In genomic region chr15:60892976-60893463, GRCm38 (mm10) we compare ENCODE assay signal across 27 mouse cellular contexts. TPM values are rescaled to one million over a fixed set of nuclear protein-coding genes. Genes with fewer than 3 reads are reported as not detected.
DNase-seq lines count a peak whose midpoint lies in the region; ATAC-seq and TF ChIP-seq lines count a peak whose summit lies in the region.
"Had no signal": no experiment of that assay in that cellular context is flagged by ENCODE, and none has a peak within 500 bp of the region (broad histone marks: within the 10 kb centered on the region; RNA-seq: fewer than 3 reads in every experiment).

No protein-coding gene starts in this region.

- no peak overlapping the region for H3K4me2 ChIP-seq in heart, embryonic 11.5 days
- no peak overlapping the region for H3K4me2 ChIP-seq in lung, embryonic 14.5 days
- H3K4me2 ChIP-seq in forebrain, postnatal 0 days (ENCODE audit: low read depth) = no peak overlapping the region
- H3K4me2 ChIP-seq: embryonic facial prominence, embryonic 13.5 days; hindbrain, embryonic 15.5 days; liver, embryonic 12.5 days; midbrain, embryonic 13.5 days had no signal

- DNase-seq in adrenal gland, adult 2 months = peak; percentile 9
- no peak for DNase-seq in adrenal gland, postnatal 4 days (ENCODE audit: low spot score in 2 of 2)
- DNase-seq in heart, adult 9 months (ENCODE audit: low spot score in 2 of 2) = peak; percentile 9 to 11
- peak; percentile 26 for DNase-seq in lung, embryonic 14.5 days
- DNase-seq in lung, postnatal 14 days = no peak
- no peak for DNase-seq in heart, embryonic 10.5 days (ENCODE audit: low spot score)
- DNase-seq in forebrain, postnatal 0 days = no peak
- DNase-seq: adrenal gland, postnatal 14 days; cerebellum, adult 8-10 months; thymus, adult 18-20 months had no signal

- no peaks in the 10 kb centered on the region for H3K9me3 ChIP-seq in heart, embryonic 11.5 days (replicated peaks; ENCODE audit: control insufficient read depth, low read length)
- no peaks in the 10 kb centered on the region for H3K9me3 ChIP-seq in lung, embryonic 14.5 days (ENCODE audit: low read depth, low read length)
- no peaks in the 10 kb centered on the region for H3K9me3 ChIP-seq in heart, embryonic 10.5 days
- no peaks in the 10 kb centered on the region for H3K9me3 ChIP-seq in forebrain, postnatal 0 days (ENCODE audit: low read length)
- H3K9me3 ChIP-seq: embryonic facial prominence, embryonic 13.5 days; hindbrain, embryonic 15.5 days; limb, embryonic 10.5 days; liver, embryonic 12.5 days; midbrain, embryonic 13.5 days had no signal

- H3K36me3 ChIP-seq in heart, embryonic 11.5 days (ENCODE audit: control insufficient read depth, insufficient read depth, low read length) = no peaks in the 10 kb centered on the region
- no peaks in the 10 kb centered on the region for H3K36me3 ChIP-seq in lung, embryonic 14.5 days (ENCODE audit: insufficient read depth)
- H3K36me3 ChIP-seq in heart, embryonic 10.5 days = no peaks in the 10 kb centered on the region
- no peaks in the 10 kb centered on the region for H3K36me3 ChIP-seq in forebrain, postnatal 0 days (ENCODE audit: insufficient read depth)
- H3K36me3 ChIP-seq: embryonic facial prominence, embryonic 13.5 days; hindbrain, embryonic 15.5 days; limb, embryonic 10.5 days; liver, embryonic 12.5 days; midbrain, embryonic 13.5 days had no signal

- no peaks in the 10 kb centered on the region for H3K27me3 ChIP-seq in heart, embryonic 11.5 days (ENCODE audit: control insufficient read depth, insufficient read depth, low read length)
- no peaks in the 10 kb centered on the region for H3K27me3 ChIP-seq in lung, embryonic 14.5 days (ENCODE audit: insufficient read depth, low read length)
- no peaks in the 10 kb centered on the region for H3K27me3 ChIP-seq in heart, embryonic 10.5 days (ENCODE audit: insufficient read depth, poor library complexity, severe bottlenecking)
- no peaks in the 10 kb centered on the region for H3K27me3 ChIP-seq in forebrain, postnatal 0 days (ENCODE audit: insufficient read depth, low read length)
- H3K27me3 ChIP-seq: embryonic facial prominence, embryonic 13.5 days; hindbrain, embryonic 15.5 days; liver, embryonic 12.5 days; midbrain, embryonic 13.5 days had no signal

- WGBS in heart, embryonic 11.5 days (ENCODE audit: insufficient replicate concordance) = 45% methylated on average over 3 of the region's 3 CpGs
- whole genome bisulfite sequencing in lung, embryonic 14.5 days = 52% methylated on average over 3 of the region's 3 CpGs
- WGBS in heart, embryonic 10.5 days = 46% methylated on average over 3 of the region's 3 CpGs
- 70% methylated on average over 3 of the region's 3 CpGs for WGBS in forebrain, postnatal 0 days

- no peak overlapping the region for H3K9ac ChIP-seq in heart, embryonic 11.5 days (ENCODE audit: low read depth, low read length)
- no peak overlapping the region for H3K9ac ChIP-seq in lung, embryonic 14.5 days
- no peak overlapping the region for H3K9ac ChIP-seq in forebrain, postnatal 0 days
- H3K9ac ChIP-seq: embryonic facial prominence, embryonic 13.5 days; hindbrain, embryonic 15.5 days; liver, embryonic 12.5 days; midbrain, embryonic 13.5 days had no signal

- H3K27ac ChIP-seq in heart, embryonic 11.5 days (ENCODE audit: low read depth, low read length) = no peak overlapping the region
- H3K27ac ChIP-seq in lung, embryonic 14.5 days (ENCODE audit: low read depth) = no peak overlapping the region
- peak overlapping the region; percentile 62; the same call in 1 of the 2 replicates for H3K27ac ChIP-seq in heart, embryonic 10.5 days
- H3K27ac ChIP-seq in forebrain, postnatal 0 days (ENCODE audit: low read depth, low read length) = no peak overlapping the region
- H3K27ac ChIP-seq: embryonic facial prominence, embryonic 13.5 days; hindbrain, embryonic 15.5 days; limb, embryonic 10.5 days; liver, embryonic 12.5 days; midbrain, embryonic 13.5 days had no signal

- peaks cover 3% of the 10 kb centered on the region; the same call in 1 of the 2 replicates for H3K4me1 ChIP-seq in heart, embryonic 11.5 days (ENCODE audit: control insufficient read depth, insufficient read depth, low read length)
- H3K4me1 ChIP-seq in lung, embryonic 14.5 days (ENCODE audit: insufficient read depth) = no peaks in the 10 kb centered on the region
- H3K4me1 ChIP-seq in heart, embryonic 10.5 days = peaks cover 7% of the 10 kb centered on the region
- H3K4me1 ChIP-seq in forebrain, postnatal 0 days (ENCODE audit: insufficient read depth) = no peaks in the 10 kb centered on the region
- H3K4me1 ChIP-seq: hindbrain, embryonic 15.5 days; limb, embryonic 10.5 days; liver, embryonic 12.5 days; midbrain, embryonic 13.5 days had no signal

- TF ChIP-seq CTCF in lung, embryonic 14.5 days (IDR thresholded peaks at IDR 0.05; ENCODE audit: low read depth) = no peak
- no peak for TF ChIP-seq CTCF in forebrain, postnatal 0 days (IDR thresholded peaks at IDR 0.05; ENCODE audit: low read depth)

- no peak overlapping the region for H3K4me3 ChIP-seq in heart, embryonic 11.5 days (ENCODE audit: low read depth, low read length)
- no peak overlapping the region for H3K4me3 ChIP-seq in lung, embryonic 14.5 days (ENCODE audit: low read depth, low read length)
- no peak overlapping the region for H3K4me3 ChIP-seq in heart, embryonic 10.5 days
- H3K4me3 ChIP-seq in forebrain, postnatal 0 days (ENCODE audit: low read depth, low read length) = no peak overlapping the region
- H3K4me3 ChIP-seq: embryonic facial prominence, embryonic 13.5 days; hindbrain, embryonic 15.5 days; limb, embryonic 10.5 days; liver, embryonic 12.5 days; midbrain, embryonic 13.5 days had no signal

- ATAC-seq in heart, embryonic 11.5 days (replicated peaks; ENCODE audit: insufficient number of reproducible peaks, low FRiP score, low TSS enrichment) = no peak
- no peak for ATAC-seq in lung, embryonic 14.5 days (ENCODE audit: insufficient read depth)
- ATAC-seq in forebrain, postnatal 0 days = no peak
- ATAC-seq: forebrain, embryonic 16.5 days; intestine, embryonic 16.5 days; liver, embryonic 12.5 days; midbrain, embryonic 13.5 days had no signal

RNA-seq across cellular contexts. Expression of gene A1bg, which starts 29.8 kb away (rescaled TPM):
- total RNA-seq in adrenal gland, adult 2 months (2021) = 1 to 10 TPM in 1 of 2 experiments, not detected in 1; 3.9 TPM
- polyA plus RNA-seq in adrenal gland, adult 2 months (2012; rRNA removed) = 0.18 TPM in 1 of 2 replicates, not detected in the other
- total RNA-seq in adrenal gland, postnatal 4 days (2021) = not detected
- polyA plus RNA-seq in heart, embryonic 11.5 days (2014; fragmentation: Nextera tagmentation; extraction: Ambion mirVana) = not detected in 2 replicates
- polyA plus RNA-seq in lung, embryonic 14.5 days (2014; fragmentation: Nextera tagmentation; extraction: Ambion mirVana) = not detected in 2 replicates
- not detected in 2 replicates for polyA plus RNA-seq in heart, embryonic 10.5 days (2016; fragmentation: Nextera tagmentation; extraction: Ambion mirVana)
- not detected in 2 replicates for total RNA-seq in forebrain, postnatal 0 days (2014; rRNA removed)
- not detected in 2 replicates for polyA plus RNA-seq in forebrain, postnatal 0 days (2015; fragmentation: Nextera tagmentation; extraction: Ambion mirVana)
- total RNA-seq: gastrocnemius, adult 8-10 months; layer of hippocampus, adult 8-10 months; left cerebral cortex, adult 18-20 months; MEL; neutrophil, adult 5-6 weeks had no signal
- polyA plus RNA-seq: cortical plate, adult 2 months; embryonic facial prominence, embryonic 13.5 days; forebrain, embryonic 16.5 days; heart, embryonic 16.5 days; hindbrain, embryonic 15.5 days; intestine, embryonic 16.5 days; limb, embryonic 10.5 days; liver, embryonic 12.5 days; midbrain, embryonic 13.5 days; small intestine, adult 2 months; stomach, embryonic 14.5 days had no signal

RNA-seq across cellular contexts. Expression of gene Fam84b, which starts 39.4 kb away (rescaled TPM):
- 10 to 100 TPM in 1 of 2 experiments, 1 to 10 TPM in 1; 9.3 to 13.5 TPM for total RNA-seq in adrenal gland, adult 2 months (2021)
- 8.1 and 9.5 TPM in 2 replicates for polyA plus RNA-seq in adrenal gland, adult 2 months (2012; rRNA removed)
- total RNA-seq in adrenal gland, postnatal 4 days (2021) = 10 to 100 TPM; 22.6 to 24.1 TPM
- polyA plus RNA-seq in heart, embryonic 11.5 days (2014; fragmentation: Nextera tagmentation; extraction: Ambion mirVana) = 13.0 and 14.8 TPM in 2 replicates
- 31.9 and 32.1 TPM in 2 replicates for polyA plus RNA-seq in lung, embryonic 14.5 days (2014; fragmentation: Nextera tagmentation; extraction: Ambion mirVana)
- polyA plus RNA-seq in heart, embryonic 10.5 days (2016; fragmentation: Nextera tagmentation; extraction: Ambion mirVana) = 12.5 and 12.7 TPM in 2 replicates
- total RNA-seq in forebrain, postnatal 0 days (2014; rRNA removed) = 15.8 and 20.2 TPM in 2 replicates
- 6.4 TPM in 2 replicates for polyA plus RNA-seq in forebrain, postnatal 0 days (2015; fragmentation: Nextera tagmentation; extraction: Ambion mirVana)
- total RNA-seq: MEL had no signal

Comparison
In these comparisons a context has a peak if more than half of its experiments do, and no peak if none do; other contexts are left out.
1. DNase-seq: peak in adrenal gland, adult 2 months (single experiment), heart, adult 9 months (2 of 2) and lung, embryonic 14.5 days (single experiment); none in adrenal gland, postnatal 4 days (0 of 2), lung, postnatal 14 days (single experiment), heart, embryonic 10.5 days (single experiment) and forebrain, postnatal 0 days (single experiment).